Mouse (Mus musculus): ENCODE results near the gene Aamdc. TPM values are rescaled to one million over a fixed set of nuclear protein-coding genes. Genes with fewer than 3 reads are reported as not detected.

The Aamdc gene
- total and polyA plus RNA-seq, 3 experiments = 11.9 to 13.2 (median 12.2) TPM

GRCm38 (mm10) chr7:97549301-97549700, 30.0 kb downstream of the Aamdc start:
- Histone ChIP-seq H3K27me3 (replicated peaks) (no peaks in the 10 kb centered on the region), H3K36me3 (replicated peaks in 1 of 2; ENCODE audit: control insufficient read depth in 1 of 2, insufficient read depth in 1 of 2, low read length in 1 of 2) (peaks cover 0 to 4% of the 10 kb centered on the region in 2 experiments), H3K9ac (ENCODE audit: insufficient read depth, low read depth) (no peak overlapping the region), H3K9me3 (replicated peaks; ENCODE audit: low read length) (no peaks in the 10 kb centered on the region), H3K27ac (ENCODE audit: insufficient read depth, low read depth) (no peak overlapping the region), H3K4me1 (ENCODE audit: control insufficient read depth in 1 of 2, insufficient read depth in 2 of 2) (no peaks in the 10 kb centered on the region), H3K79me2 (replicated peaks; ENCODE audit: control insufficient read depth, extremely low read depth, insufficient read depth, poor library complexity, severe bottlenecking) (no peaks in the 10 kb centered on the region), H3K4me3 (replicated peaks in 1 of 3; ENCODE audit: low read depth in 2 of 3, low read length in 2 of 3, poor library complexity in 1 of 3) (no peak overlapping the region), H3K4me2 (ENCODE audit: insufficient read depth, low read depth, poor library complexity, severe bottlenecking) (no peak overlapping the region)
- no peak for DNase-seq (ENCODE audit: extremely low read depth)
- dilution Hi-C loops (cut with MboI; ENCODE audit: extremely low pct_ligation_motif_present, extremely low pct_unique_long_range_greater_than_20kb, low sequenced_read_pairs) (no loop called here), in situ Hi-C loops (cut with MboI; ENCODE audit: low pct_ligation_motif_present, low pct_unique_long_range_greater_than_20kb, low sequenced_read_pairs) (no loop called here)
- TF ChIP-seq CHD1 (IDR thresholded peaks at IDR 0.05; ENCODE audit: low read depth, low read length) = no peak
- TF ChIP-seq ZMIZ1 (IDR thresholded peaks at IDR 0.05; ENCODE audit: low read depth, low read length) = no peak
- no peak for TF ChIP-seq GABPA (IDR thresholded peaks at IDR 0.05; ENCODE audit: insufficient replicate concordance, low read depth, low read length)
- TF ChIP-seq JUND (conservative IDR thresholded peaks at IDR 0.05; ENCODE audit: low read depth, low read length) = no peak
- TF ChIP-seq MAX (IDR thresholded peaks at IDR 0.05; ENCODE audit: low read length) = no peak
- no peak for TF ChIP-seq MYC (IDR thresholded peaks at IDR 0.05; ENCODE audit: low read depth, low read length)
- no peak for TF ChIP-seq ZC3H11A (IDR thresholded peaks at IDR 0.05; ENCODE audit: low read depth, low read length)
- TF ChIP-seq ETS1 (conservative IDR thresholded peaks at IDR 0.05; ENCODE audit: low read depth, low read length) = no peak
- TF ChIP-seq SMC3 (IDR thresholded peaks at IDR 0.05; ENCODE audit: low read depth, low read length) = no peak
- no peak for TF ChIP-seq MAZ (IDR thresholded peaks at IDR 0.05; ENCODE audit: low read depth, low read length)
- no peak for TF ChIP-seq NELFE (IDR thresholded peaks at IDR 0.05; ENCODE audit: low read depth, low read length)

GRCm38 (mm10) chr7:97546462-97546861, 32.8 kb downstream of the Aamdc start:
- Histone ChIP-seq H3K79me2 (replicated peaks; ENCODE audit: control insufficient read depth, extremely low read depth, insufficient read depth, poor library complexity, severe bottlenecking) (no peaks in the 10 kb centered on the region), H3K9ac (ENCODE audit: insufficient read depth, low read depth) (no peak overlapping the region), H3K27me3 (replicated peaks) (no peaks in the 10 kb centered on the region), H3K4me3 (replicated peaks in 1 of 3; ENCODE audit: low read depth in 2 of 3, low read length in 2 of 3, poor library complexity in 1 of 3) (no peak overlapping the region), H3K27ac (ENCODE audit: insufficient read depth, low read depth) (no peak overlapping the region), H3K4me2 (ENCODE audit: insufficient read depth, low read depth, poor library complexity, severe bottlenecking) (no peak overlapping the region), H3K4me1 (ENCODE audit: control insufficient read depth in 1 of 2, insufficient read depth in 2 of 2) (no peaks in the 10 kb centered on the region), H3K36me3 (replicated peaks in 1 of 2; ENCODE audit: control insufficient read depth in 1 of 2, insufficient read depth in 1 of 2, low read length in 1 of 2) (peaks cover 6 to 25% of the 10 kb centered on the region in 2 experiments), H3K9me3 (replicated peaks; ENCODE audit: low read length) (no peaks in the 10 kb centered on the region)
- in situ Hi-C loops (cut with MboI; ENCODE audit: low pct_ligation_motif_present, low pct_unique_long_range_greater_than_20kb, low sequenced_read_pairs) = no loop called here
- dilution Hi-C loops (cut with MboI; ENCODE audit: extremely low pct_ligation_motif_present, extremely low pct_unique_long_range_greater_than_20kb, low sequenced_read_pairs) = no loop called here
- TF ChIP-seq RCOR1 (conservative IDR thresholded peaks at IDR 0.05; ENCODE audit: low read depth, low read length) (no peak), ZKSCAN1 (IDR thresholded peaks at IDR 0.05; ENCODE audit: borderline replicate concordance, low read depth, low read length) (no peak), GABPA (IDR thresholded peaks at IDR 0.05; ENCODE audit: insufficient replicate concordance, low read depth, low read length) (no peak), ELF1 (IDR thresholded peaks at IDR 0.05; ENCODE audit: low read depth, low read length) (no peak), RAD21 (IDR thresholded peaks at IDR 0.05; ENCODE audit: low read depth, low read length) (no peak), ZC3H11A (IDR thresholded peaks at IDR 0.05; ENCODE audit: low read depth, low read length) (no peak), PAX5 (IDR thresholded peaks at IDR 0.05; ENCODE audit: low read length) (no peak), ZMIZ1 (IDR thresholded peaks at IDR 0.05; ENCODE audit: low read depth, low read length) (no peak), SIN3A (IDR thresholded peaks at IDR 0.05; ENCODE audit: low read length) (no peak), MYC (IDR thresholded peaks at IDR 0.05; ENCODE audit: low read depth, low read length) (no peak), MAFK (IDR thresholded peaks at IDR 0.05; ENCODE audit: insufficient replicate concordance, low read length) (no peak)
- no peak for DNase-seq (ENCODE audit: extremely low read depth)

Measured in CH12.LX (cell line).